Mouse (Mus musculus): ENCODE measurements around the gene Scd2.

DNA sequence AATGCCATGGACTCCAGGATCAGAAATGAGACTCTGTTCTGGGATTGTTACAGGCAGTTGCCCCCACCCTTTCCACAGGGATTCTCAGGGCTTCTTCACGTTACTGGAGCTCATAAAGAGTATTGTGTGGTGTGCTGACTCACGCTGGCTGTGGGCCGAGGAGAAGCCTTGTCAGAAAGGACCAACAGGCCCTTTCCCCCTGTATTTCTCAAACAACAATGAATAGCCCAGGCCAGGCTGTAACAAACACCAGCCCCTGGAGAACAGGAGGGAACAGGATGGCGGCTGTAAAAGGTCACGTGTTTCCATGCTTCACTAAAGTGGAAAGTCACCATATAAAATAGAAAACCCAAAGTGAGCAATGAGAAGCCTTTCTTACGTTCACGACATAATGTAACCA lies 28.2 kb upstream of the Scd2 start:
- TF ChIP-seq CTCF (IDR thresholded peaks at IDR 0.05; ENCODE audit: borderline replicate concordance, insufficient read depth, low read length) (no peak), POLR2A (IDR thresholded peaks at IDR 0.05; ENCODE audit: low read depth, low read length) (no peak)
